11 mouse cellular contexts compared by ENCODE assay signal in genomic region chr3:34787211-34787610, GRCm38 (mm10).
"Had no signal": no experiment of that assay in that cellular context is flagged by ENCODE, and none has a peak within 500 bp of the region (broad histone marks: within the 10 kb centered on the region; RNA-seq: fewer than 3 reads in every experiment).

No protein-coding gene starts in this region.

- DNase-seq: gastrocnemius, adult 2 months; gastrocnemius, postnatal 10 days; gastrocnemius, postnatal 25 days; heart, adult 18-20 months; heart, postnatal 10 days; heart, postnatal 4 days; kidney, adult 18-20 months; kidney, adult 8-10 months; kidney, postnatal 10 days; kidney, postnatal 25 days; kidney, postnatal 4 days had no signal
